Mouse (Mus musculus) stomach, postnatal 0 days (tissue): ENCODE results near the gene Otulinl.

Experiments used
- CTCF ChIP-seq: IDR thresholded peaks from 2 replicates; pipeline ENCODE4 v1.5.1; 2016; ENCODE audit warnings: antibody characterized with exemption, low read depth, mild to moderate bottlenecking, moderate library complexity
- EP300 ChIP-seq: optimal IDR thresholded peaks from 2 replicates; pipeline ENCODE3; 2016; ENCODE audit warnings: antibody characterized with exemption

GRCm38 (mm10) chr15:27618778-27619533 is 62.4 kb downstream of the Otulinl start:
- TF ChIP-seq CTCF (no peak), EP300 (no peak)
